Mouse (Mus musculus): ENCODE data around the gene Gal3st4.

GRCm38 (mm10) chr5:138277994-138278393, 5.4 kb upstream of the Gal3st4 start:
- TF ChIP-seq CTCF (IDR thresholded peaks at IDR 0.05; ENCODE audit: borderline replicate concordance, insufficient read depth, low read depth, low read length) (no peak), POLR2A (IDR thresholded peaks at IDR 0.05; ENCODE audit: borderline replicate concordance, insufficient read depth, low read length) (no peak)

Data from cerebellum, adult 2 months (tissue).